Mouse (Mus musculus): Measurements from ENCODE around the gene Rnaset2b.
"Not testable (repeated sequence)": the region's sequence is repeated elsewhere in the genome, so short reads cannot be mapped to it uniquely, and the experiment has no call there.

Rnaset2b gene

DNA sequence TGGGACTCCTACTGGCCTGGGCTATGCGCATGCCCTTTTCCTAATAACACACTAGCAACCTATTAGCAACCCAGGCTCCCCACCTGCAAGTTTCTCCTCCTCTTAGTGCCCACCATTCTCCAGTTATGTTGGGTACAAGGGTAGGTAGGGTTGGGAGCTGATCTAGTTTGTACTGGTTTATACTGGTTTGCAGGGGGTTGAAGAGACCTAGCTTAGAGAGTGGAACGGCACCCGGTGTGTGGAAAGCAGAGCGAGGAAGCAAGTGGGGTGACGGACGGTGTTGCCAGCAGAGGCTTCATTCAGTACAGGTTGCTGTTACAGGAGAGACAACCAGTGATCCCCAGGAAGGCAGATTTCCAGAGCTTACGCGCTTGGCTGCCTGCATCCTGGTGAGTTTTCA is at the start of gene Rnaset2b:
Gene Rnaset2b (plus strand): TSS at position 301 of the 400 bp plus-strand sequence.
- DNase-seq, result not testable (repeated sequence)

DNA sequence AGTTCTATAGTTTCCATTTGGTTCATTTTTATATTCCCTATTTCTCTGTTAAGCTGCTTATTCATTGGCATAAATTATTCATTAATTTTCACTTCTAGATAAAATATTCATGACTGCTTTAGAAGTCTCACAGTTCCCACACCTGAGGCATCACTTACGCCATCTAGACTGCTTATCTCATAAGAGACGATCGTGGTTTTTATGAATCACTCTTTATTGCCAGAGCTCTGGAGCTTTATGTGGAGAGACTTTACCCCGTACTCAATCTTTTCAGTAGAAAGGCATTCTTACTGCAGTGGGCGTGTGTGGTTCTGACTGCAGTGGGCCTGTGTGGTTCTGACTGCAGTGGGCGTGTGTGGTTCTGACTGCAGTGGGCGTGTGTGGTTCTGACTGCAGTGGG is 38.8 kb upstream of the Rnaset2b start:
- DNase-seq, result not testable (repeated sequence)

DNA sequence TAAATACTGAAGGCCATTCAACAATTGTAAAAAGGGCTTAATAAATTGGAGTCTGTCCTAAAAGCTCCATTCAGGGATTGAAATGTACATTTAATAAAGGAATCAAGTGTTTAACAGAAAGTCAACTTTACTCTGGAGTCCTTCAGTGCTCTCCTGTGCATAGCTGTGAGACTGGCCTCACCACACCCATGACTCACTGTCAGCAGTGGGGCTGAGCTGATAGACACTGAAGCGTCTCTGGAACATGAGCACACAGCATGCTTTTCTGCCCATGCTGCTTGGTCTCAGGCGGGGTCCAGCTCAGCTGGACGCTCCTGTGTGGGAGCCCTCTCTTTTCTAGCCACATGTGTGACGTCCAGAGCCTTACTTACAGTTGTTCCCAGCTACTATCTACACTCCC is 27.9 kb upstream of the Rnaset2b start:
- not testable (repeated sequence) for DNase-seq

DNA sequence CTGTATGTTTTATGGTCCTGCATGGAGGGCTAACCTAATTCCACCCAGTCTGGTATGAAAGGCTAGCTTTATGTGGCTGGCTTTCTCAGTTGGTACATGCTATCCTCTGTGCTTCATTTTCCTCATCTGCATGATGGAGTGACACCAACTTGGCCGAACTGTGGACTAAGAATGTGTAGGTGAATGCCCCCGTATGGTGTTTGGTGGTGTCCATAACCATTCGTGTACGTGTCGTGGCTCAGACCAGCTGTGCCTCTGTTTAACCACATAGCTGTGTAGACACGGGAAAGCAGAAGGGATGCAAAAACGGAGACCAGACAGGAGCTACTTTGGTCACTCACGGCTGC is 22.8 kb upstream of the Rnaset2b start:
- DNase-seq, result not testable (repeated sequence)

DNA sequence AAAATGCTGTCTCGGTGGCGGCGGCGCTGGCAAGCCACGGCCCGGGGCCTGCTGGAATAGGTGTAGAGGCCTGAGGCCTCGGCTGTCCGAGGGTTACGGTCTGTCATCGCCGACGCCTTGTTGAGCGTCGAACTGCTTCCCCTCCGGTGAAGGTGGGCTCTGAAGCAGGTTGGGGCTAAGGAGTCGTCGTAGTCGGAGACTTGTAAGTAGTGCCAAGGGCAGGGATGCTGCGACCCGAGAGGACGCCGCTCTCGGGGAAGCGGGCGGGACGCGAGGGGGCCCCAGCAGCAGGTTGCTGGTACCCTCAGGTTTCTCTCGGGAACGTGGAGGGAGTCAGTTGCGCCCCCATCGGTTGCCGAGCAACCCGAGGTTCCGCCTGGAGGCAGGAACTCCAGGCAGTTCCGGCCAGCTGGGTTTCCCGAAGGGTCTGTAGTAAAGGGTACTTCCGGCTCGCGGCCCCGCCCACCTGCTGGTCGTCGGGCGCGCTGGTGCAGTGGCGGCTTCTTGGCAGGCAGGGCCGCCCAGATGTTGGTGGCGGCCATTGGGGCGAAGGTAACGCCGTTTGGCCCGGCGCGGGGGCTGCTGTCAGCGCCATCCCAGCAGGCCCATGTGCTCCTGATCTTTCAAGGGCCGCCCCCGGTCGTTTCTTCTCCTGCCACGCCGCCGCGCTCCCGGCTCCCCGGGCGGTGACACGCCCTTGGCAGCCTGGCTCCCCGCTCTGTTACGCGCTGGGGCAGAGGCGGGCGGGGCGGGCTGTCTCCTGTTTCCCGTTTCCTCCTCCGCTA is 22.3 kb upstream of the Rnaset2b start, which contains the start of gene Rsph3b:
Gene Rsph3b (minus strand): TSS at position 699 of the 785 bp plus-strand sequence.
- DNase-seq, result peak; percentile 91

DNA sequence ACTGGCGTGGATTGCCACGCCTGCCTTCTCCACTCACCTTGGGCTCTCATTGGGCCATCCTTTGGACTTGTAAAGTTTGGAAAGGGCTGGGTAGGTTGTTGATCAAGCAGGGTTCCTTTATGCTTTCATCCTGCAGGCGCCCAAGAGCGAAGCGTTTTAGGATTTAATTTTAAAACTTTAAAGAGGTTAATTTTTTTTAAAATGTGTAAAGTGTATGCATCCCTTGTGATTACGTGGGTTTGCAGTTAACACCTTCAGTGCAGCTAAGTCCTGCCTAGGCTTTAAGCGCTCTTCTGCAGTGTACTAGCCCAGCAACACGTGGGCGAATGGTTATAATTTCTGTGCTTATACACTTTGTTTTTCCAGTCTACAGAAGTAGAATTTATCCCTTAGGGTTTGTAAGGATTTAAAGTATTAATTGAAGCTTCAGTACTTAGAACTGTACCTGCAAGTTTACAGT is 21.6 kb upstream of the Rnaset2b start:
- DNase-seq, result not testable (repeated sequence)

DNA sequence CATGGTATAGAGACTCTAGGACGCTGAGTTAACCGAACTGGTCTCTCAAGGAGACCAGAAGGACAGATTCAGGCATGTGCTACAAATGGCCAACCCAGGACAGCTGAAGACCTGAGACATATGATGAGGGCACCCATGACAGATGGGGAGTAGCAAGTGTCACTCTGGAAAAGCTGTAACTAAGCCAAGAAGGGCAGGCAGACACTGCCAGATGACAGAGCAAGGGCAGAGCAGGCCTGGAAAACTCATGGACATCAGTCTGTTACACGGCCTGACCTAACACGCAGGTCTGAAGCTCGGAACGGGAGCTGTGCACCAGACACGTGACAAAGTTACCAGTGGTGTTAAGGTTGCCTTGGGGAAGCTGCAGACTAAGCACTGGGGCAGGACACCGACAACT is 11.6 kb upstream of the Rnaset2b start:
- DNase-seq, result not testable (repeated sequence)

DNA sequence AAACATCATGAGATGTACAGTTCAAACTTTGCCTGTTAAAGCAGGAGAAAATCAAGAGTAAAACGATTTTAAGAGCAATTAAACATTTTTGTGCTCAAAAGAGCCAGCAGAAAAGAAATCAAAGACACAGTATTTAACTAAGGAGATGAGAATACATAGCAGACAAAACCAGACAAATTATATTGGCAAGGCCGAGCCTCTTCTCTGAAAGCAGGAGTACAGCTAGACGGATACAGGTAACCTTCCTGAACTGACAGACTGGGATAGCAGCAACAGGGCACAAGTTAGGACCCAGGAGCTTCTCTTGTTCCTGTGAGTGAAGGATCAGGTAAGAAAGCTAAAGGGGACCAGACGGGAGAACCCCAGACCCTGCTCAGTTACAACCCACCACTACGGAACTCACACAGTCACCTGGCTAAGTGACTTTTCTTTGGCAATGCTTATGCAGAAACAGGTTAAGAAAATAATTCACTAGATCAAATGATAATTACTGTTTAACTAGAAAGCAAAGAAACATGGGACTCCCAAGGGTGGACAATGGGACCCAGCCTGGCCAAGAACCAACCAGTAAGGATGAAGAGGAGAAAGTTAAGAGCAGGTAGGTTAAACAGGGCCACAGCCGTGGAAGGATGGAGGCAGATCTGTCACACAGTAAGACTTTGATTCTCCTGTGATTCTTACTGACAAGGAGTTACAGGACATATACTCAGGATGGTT is 10.7 kb upstream of the Rnaset2b start:
- peak; percentile 47 for DNase-seq

DNA sequence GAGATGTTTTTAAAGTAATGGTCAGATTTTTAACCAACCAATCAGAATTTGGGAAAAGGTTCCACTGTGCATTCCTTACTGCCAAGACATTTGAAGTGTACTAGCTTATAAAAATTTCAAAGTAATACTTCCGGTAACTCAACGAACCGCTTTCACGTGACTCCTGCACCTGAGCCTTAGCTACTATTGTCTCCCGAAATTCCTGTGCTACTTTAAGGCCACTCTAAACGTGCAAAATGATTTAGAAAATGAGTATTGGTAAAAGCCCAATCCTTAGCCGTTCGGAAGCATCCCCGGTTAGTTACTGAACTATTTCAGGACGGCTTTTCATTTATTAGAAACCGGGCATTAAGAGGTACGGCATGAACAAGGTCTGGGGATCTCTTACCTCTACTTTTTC is 10.1 kb upstream of the Rnaset2b start:
- DNase-seq, result not testable (repeated sequence)

DNA sequence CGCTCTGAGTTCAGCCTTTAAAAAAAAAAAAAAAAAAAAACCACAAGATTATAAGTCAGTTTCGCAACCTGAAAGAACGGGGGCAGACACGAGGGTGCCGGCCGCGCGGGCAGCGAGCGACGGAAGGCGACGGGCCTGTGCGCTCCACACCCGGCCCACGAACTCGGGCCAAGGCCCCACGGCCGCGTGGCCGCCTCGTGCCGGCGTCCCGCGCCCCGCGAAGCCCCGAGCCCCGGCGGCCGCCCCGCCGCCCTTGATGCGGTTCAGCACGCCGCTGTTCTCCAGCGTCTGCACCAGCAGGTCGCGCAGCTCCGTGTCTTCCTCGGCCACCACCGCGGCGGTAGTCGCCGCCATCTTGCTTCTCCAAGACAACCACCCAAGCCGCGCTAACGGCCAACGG is 9.7 kb upstream of the Rnaset2b start, which contains the start of gene Tagap1:
Gene Tagap1 (minus strand): TSS at position 381 of the 400 bp plus-strand sequence.
- DNase-seq, result peak; percentile 71

DNA sequence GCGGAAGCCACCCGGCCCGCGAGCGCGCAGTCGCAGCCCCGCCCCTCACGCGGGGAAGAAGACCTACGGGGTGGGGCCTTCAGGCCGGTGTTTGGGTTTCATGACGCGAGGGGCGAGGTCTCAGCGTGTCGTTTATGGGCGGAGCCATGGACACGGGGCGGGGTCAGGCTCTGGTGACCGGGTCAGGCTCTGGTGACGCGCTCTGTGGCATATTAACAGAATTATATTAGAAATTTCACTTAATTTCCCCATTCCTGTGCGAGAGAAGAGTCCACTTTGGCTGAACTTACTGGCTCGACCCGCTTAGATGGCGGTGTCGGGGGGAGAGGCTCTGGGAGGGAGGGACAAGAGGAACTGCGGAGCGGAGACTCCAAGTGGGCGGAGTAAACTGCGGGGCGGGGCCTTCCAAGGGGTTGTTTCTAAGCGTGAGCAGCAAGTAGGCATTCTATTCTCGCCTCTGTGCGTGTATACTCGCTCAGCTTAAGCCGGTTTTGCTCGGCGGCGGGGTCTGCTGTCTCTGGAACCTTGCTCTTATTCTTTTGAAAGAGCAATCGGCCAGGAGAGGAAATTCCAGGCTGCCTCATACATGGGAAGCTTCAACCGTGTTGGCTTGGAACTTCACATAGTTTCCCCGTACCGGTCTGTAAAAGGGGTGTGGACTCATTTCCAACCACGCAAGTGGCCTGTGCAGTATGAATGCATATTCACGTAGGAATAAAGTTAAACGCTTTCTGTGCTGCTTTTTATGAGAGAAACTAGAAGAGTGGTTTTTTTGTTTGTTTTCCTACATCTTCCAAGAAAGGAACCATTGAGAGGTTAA is 9.0 kb upstream of the Rnaset2b start:
- peak; percentile 72 for DNase-seq

DNA sequence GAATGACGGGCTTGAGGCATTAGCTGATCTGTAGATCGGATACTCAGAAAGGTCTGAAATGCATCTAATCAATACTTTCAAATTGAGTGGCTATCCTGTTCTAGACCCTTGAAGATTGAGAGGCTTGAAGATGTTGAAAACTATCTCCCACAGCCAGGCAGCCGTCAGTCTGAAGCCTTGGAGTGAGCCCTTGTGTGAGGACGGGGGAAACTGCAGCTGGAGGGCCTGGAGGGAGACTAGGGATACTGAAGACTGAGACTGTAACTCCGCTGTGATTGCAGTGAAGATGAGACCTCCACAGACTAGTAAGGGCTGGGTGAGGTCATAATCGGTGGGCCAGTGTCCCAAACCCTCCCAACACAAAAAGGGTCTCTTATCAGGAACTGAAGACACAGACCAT is 8.1 kb upstream of the Rnaset2b start:
- not testable (repeated sequence) for DNase-seq

DNA sequence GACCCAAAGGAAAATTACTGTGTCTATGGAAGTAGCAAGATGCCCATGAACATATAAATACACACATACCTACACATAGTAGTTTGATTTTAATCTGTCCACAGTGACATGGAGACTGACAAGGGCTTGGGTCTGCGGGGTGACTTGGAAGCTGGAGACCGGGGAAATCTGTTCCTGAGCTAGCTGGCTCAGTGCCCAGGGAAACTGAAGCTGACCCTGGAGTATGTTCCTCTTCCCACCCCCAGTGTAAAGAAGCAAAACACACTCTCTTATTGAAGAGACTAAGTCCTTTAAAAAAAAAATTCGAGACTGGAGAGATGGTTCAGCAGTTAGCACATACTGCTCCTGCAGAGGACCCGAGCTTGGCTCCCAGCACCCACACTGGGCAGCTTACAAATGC is 7.5 kb upstream of the Rnaset2b start:
- not testable (repeated sequence) for DNase-seq

DNA sequence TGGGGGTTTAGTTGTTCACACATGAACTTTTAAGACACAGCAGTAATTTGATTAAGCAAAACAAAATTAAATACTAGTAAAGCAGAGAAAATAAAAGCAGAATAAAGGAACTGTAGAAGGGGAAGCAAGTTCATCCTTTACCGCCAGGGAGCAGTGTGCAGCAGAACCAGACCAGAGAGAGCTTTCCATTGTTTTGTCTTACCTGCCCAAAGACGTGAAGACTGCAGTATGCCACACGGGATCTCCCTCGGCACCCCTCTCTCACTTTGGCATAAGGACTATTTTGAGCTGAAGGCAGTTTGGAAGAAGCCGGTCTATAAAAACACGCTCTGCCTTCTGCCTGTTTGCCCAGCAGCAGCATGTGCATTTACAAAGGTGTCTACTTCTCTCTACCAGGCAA is 5.1 kb upstream of the Rnaset2b start:
- peak; percentile 49 for DNase-seq

DNA sequence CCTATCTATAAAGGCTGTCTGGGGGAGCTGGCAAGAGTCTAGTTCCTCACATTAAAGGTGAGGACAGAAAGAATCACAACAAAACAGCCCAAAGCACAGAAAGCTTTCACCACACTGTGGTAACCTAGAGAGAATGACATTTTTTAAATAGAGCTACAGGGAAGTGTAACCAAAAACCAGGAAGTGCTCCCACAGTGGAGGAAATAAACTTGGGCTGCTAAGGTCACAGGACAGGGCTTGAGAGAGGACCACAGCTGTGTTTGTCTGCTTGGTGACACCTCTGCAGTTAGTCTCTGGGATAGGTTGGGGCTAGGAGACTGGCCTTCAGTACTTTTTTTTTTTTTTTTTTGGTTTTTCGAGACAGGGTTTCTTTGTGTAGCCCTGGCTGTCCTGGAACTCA is 2.8 kb upstream of the Rnaset2b start:
- not testable (repeated sequence) for DNase-seq

DNA sequence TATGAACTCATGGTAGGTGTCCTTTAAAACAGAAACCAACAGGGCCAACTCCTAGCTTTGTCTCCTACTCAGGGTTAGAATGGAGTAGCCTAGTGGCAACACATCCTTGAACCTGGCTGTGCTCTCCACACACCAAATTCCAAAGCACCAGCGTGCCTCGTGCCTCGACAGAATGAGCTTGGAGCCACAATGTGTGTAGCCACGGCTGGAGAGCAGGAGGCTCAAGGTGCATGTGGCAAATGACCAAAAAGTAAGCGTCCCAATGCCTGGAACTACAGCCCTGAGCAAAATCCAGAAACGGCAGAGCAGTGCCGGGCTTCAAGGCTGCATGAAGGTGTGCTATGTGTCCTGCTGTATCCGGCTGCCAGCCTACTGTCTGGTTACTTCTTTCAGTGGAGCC is 804 bp downstream of the Rnaset2b start:
- DNase-seq, result peak; percentile 32

DNA sequence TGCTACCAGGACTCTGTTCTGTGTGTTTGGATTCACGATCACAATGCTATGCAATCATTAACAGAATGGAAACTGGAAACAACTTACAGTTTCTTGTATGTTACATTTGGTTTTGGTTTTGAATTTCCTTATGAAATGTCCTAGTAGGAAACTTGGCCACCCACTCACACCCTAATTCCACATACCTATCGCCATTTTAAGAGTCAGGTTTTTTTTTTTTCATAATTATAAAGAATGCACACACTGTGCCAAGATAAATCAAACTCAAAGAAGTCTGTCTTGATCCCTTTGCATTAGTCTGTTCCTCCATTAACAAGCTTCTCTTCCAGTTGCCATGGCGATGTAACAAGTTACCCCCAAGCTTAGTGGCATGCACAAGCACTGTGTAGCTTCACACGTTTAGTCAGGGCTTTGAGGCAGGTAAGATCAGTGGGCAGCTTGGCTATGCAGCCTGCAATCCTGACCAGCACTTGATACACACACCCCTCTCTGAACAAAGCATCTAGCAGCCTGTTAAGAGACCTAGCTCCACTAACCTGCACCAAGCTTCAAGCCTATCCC is 2.5 kb downstream of the Rnaset2b start:
- DNase-seq, result not testable (repeated sequence)

DNA sequence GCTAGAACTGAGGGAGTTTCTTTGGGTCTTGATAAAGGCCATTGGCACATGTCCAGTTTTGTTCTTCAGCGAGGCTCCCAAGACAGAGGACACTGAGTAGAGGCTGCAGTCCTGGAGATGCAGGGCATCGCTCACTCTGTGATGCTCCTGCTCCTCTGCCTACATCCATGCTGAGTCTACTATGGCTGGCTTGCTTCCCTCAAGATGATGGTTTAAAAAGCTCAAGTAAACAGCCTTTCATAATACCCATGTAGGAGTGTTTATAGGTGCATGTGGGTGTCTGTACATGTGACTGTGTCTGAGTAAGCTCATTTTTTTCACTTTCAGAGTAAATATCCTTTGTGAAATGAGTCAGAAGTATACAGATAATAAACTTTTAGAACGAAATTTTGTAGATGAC is 4.6 kb downstream of the Rnaset2b start:
- DNase-seq, result not testable (repeated sequence)

DNA sequence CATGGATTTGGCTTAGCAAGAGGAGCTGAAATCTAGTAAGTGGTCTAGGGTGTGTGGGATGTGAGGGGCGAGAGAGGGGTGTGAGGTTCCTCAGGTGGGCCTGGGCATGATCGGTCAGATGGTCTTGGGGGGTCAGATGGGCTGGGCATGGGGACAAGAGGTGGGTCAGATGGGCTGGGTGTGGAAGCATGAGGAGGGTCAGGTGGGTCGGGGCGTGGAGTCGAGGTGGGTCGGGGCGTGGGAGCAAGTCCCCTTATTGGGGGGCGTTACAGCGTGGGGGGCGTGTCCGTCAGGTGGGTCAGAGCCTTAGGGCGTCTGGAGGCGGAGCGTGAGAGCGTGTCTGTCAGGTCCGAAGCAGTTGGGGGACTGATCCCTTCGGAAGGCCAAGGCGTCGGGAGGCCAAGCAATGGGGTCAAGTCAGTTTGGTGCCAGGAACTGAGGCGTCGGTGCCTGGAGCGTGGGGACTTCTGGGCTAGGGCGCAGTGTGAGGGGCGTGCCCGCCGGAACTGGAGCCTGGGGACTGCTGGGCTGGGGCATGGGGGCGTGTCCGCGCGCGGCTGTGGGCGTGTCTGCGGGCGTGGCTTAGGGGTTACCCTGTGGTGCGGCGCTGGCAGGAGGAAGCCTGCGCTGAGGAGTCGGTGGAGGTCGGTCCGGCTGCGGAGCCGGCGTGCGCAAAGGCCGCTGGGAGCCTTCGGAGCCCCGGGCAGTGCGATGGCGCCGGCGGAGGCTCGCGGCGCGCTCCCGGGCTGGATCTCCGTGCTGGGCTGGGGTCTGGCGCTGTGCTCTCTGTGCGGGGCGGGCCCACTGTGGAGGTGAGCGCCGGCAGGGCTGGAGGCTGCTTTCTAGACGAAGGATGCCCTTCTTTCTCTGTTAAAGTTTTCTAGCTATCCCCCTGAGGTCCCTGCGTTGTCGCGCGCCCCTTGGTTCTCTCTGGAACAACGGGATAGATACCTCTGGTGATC is 8.1 kb downstream of the Rnaset2b start, which contains the start of gene Gm49721:
Gene Gm49721 (plus strand): TSS at position 618 of the 962 bp plus-strand sequence.
- DNase-seq, result peak; percentile 86

DNA sequence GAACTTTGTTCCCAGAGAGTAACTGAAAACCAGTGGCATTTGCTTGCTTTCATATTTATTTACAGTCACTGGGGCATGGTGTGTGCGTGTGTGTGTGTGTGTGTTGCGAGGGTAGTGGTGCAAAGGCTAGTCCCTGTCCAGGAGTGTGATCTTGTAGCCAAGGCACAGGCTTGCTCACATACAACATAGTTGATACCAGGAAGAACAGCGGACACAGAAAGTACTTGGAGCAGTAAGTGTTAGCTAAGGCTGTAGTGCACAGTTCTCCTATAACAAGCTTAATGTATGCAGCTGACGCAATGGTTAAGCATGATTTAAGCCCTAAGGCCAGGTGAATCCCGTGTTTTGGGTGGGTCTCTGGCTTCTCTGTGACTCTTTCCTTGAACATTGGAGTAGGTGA is 8.9 kb downstream of the Rnaset2b start:
- DNase-seq, result not testable (repeated sequence)

DNA sequence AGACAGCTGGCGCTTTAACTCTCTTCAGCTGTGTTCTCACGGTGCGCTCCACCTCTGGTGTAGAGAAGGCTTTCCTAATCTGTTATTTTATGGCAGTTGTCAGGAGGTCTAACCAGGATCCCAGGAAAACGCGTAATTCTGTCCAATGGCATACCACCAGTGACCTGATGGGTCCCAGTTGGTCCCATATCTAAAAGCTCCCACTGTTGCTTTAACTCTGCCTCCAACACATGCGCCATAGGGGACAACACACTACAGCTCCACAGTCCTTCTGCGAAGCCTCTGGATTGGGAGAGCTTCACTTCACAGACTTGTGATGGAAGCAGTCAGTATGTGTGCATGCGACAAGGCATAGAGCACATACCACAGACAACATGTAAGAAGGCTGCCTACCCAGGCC is 9.7 kb downstream of the Rnaset2b start:
- DNase-seq, result peak; percentile 12
